Mouse (Mus musculus): ENCODE results near the gene Galnt2.

- no peak for TF ChIP-seq CTCF (IDR thresholded peaks at IDR 0.05; ENCODE audit: low read depth, low read length)
- TF ChIP-seq POLR2A (IDR thresholded peaks at IDR 0.05; ENCODE audit: borderline replicate concordance, low read depth, low read length) = no peak
Observed at GRCm38 (mm10) chr8:124318612-124319315, 87.6 kb downstream of the Galnt2 start.

Data from bone marrow macrophage, adult 2 months (primary cell).